Mouse (Mus musculus) kidney, postnatal 25 days (tissue): ENCODE data around the gene Cyth4.
A peak's percentile ranks its signal among the peaks of the same experiment; 100 is the strongest.

Experiments
- DNase-seq, 2 experiments: peaks; one replicate each; pipeline ENCODE4 v3.0.0; 2021; ENCODE audit warnings: mixed read lengths in 2 of 2

The Cyth4 gene

DNA sequence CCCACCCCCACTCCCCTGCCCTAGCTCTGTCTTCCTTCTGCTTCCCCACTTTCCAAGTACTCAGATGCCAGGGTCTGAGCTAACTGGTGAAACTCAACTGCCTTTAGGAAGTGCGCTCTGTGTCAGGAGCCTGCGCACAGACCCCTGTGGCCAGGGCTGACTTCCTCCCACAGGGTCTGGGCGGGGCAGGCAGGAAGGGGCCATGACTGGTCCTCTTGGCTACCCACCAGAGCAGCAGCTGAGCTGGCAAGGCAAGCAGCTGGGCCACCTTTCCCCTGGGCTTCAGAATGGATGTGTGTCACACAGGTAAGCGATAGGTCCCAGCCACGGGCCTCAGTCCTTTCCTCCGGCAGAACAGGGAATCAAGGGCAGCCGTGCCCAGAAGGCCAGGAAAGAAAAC lies at the start of gene Cyth4:
Gene Cyth4, plus strand, starts transcription at position 134 of the 400 bp plus-strand sequence.
- DNase-seq, result peak; percentile 37 to 70

DNA sequence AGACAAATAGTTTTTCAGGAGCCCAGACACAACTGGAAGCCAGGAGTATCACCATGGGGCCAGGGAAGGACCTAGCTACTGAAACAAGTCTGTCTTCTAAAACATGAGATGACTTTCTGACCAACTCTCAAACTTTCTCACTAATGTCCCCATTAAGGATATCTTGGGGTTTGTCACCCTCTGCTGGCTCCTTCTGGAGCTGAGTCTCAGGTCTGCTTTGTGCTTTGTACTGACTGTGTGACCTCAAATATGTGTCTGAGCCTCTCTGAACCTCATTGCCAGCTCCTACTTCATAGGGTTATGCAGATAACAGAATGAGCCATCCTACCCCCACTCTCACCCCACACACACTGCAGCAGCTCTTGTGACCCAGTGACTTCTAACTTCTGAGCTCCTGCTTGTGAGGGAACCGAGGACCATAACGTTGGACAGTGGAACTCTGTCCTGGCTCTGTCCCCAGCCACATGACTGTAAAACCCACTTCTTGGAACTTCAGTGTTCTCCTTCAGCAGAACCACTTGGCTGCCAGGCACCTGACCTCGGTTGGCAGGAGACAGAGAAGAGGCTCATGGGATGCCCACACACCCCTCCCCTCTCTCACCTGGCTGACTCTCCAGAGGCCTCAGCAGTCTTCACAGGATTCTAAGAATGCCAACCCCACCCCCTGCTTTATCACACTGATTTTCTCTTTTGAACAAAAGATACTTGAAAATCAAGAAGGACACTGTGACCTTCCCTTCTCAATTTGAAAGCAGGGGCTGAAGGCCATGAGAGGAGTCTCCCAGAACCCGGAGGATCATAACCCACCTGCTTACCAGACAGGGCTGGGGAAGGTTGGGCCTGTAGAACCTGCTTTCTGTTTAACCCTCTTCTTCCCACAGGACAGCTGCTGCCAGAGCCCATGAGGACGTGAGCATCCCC lies 49.2 kb upstream of the Cyth4 start:
- DNase-seq, result peak; percentile 60 to 86

DNA sequence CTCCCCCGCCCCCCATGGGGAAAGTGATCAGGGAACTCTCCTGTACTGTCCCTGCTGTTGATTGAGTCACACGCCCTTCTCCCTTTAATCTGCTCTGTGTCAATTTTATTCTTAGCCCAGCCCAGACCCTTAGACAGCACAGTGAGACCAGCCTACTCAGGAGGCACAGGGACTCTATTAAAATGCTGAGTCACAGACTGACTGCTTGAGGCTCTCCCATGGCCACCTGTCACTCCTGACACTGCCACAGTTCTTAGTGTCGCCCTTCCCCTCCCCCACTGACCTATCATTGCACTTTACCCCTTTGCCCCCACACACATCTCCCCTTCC lies 48.5 kb upstream of the Cyth4 start:
- DNase-seq, result no peak

DNA sequence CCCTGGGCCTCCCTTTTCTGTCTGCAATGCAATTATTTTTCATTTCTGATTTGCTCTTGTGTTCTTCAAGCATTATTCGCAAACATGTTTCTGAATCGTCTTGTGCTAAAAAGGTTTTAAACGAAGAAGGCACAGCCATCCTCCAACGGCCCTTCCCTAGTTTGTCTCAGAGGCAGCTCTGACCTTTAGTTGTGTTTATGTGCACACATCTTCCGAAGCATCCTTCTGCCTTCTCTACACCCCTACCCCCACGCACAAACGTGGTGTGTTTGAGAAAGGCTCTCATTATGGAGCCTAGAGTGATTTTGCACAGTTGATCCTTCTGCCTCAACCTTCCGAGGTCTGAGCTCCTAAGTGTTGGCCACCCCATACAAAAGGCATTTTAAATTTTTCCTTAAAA lies 48.1 kb upstream of the Cyth4 start:
- no peak for DNase-seq

DNA sequence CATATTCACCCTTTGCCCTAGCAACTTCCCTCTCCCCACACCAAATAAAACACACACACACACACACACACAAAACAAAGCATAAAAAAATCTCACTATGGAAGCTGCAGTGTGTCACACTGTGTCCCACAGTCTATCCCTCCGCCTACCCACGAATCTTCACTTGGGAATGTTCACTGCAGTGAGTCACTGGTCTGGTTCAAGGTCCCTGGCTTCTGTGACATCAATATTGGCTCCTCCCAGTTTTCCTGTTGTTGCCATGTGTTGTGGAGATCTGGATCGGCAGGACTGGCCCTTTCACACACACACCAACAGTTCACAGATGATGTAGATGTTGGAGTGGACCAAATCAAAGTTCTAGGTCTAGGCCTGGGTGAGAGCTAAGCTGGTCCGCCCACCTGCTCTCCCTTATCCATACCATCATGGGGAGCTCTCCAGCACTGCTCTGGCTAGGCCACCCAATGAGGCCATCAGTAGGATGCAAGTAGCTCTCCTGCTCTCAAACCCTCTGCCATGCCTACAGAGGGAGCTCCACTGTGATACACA lies 47.6 kb upstream of the Cyth4 start:
- DNase-seq, result no peak

DNA sequence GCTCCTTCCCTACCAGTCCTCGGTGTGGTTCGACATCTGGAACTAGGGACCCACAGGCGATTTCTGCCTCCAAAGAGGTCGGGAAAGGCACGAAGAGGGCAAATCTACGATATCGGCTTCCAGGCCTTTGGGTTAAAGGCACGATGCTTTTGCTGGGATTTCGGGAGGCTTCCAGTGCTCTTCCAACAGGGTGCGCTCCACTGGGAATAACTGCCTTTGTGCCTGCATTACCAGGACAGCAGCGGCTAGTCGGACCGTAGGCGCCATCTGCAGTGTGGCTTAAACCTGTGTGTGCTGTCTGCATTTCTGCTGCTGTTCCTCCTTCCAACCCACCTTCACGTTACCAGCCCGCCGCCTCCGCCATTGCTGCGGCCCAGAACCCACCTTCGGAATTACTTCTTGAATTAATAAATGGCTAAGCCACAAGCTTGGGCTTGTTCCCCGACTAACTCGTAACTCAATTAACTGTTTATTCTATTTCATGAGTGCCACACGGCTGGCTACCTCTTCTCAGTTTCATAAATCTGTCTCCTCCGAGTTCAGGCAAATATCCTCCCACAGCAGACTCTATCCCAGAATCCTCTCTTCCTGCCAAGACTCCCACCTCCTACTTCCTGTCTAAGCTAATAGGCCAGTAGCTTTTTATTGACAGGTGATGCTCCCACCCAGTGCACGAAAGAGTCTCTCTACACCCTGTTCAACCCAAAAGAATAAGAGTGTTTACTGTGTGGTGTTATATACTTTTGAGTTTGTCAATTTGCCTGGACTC lies 42.1 kb upstream of the Cyth4 start:
- DNase-seq, result no peak

DNA sequence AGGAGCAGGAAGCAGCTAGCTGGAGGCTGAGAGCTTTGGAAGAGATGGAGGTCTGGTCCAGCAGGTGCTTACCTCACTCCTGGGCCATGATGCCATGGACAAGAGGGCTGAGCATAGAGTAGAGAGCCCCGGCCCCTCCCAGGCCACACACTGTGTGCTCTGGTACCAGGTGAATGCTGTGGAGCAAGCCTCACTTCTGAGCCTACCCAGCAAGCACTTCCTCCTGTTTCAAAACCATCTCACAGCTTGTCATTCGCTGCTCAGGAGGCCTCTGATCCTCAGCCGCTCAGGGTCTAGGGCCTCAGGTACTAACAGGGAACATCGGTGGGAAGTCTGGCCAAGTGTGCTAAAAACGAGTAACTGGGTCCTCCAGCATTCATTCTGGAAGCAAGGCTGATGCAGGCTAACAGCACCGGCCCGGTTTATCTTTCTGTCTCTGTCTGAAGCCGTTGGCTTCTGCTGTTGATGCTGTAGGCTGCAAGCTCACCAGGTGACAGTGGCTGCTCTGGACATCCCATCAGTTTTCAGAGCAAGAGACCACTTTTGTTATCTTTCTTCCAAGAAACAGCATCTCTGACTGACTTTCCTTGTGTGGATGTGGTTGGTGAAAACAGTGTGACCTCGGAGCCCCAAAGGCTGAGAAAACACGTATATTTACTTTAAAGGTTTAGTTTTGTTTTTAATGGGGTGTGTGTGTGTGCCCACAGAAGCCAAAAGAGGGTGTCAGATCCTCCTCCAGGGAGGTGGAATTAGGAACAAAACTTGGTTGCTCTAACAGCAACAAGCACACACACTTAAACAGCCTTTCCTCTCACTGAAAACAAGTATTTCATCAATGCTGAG lies 38.9 kb upstream of the Cyth4 start:
- no peak for DNase-seq

DNA sequence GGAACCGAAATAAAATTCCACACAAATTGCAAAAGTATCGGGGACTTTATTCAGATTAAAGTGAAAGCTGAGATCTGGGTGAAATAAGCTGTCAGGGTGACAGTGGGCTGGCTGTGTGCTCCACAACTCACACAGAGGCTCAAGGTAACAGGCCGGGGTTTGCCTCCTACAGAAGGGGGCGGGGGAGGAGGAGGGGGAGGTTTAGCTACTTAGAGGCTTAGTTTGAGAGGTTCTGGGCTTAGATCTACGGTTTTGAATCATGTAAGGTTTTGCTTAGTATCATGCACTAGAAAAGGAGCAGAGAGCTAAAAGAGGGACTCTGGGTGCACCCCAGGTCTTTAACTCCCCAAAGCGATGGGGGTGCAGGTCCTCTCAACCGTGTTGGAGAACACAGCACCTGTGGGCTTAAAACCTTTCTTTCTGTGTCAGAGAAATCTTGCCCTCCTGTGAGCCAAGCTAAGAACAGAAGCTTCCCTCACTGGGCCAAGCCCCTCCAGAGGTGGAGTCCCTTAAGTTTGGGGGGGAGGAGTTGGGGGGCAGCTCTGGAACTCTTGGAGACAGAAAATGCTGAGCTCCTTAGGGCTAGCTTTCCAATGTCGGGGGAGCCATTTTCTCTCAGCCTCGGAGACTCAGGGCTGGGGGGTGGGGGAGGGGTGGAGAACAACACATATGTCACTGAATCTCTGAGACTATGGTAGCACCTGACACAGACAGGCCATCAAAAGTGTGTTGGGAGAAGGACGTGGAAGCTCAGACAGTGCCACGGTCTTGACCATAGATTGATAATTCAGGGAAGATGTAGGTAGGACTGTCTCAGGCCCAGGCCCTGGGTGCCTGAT lies 37.5 kb upstream of the Cyth4 start:
- DNase-seq, result no peak

DNA sequence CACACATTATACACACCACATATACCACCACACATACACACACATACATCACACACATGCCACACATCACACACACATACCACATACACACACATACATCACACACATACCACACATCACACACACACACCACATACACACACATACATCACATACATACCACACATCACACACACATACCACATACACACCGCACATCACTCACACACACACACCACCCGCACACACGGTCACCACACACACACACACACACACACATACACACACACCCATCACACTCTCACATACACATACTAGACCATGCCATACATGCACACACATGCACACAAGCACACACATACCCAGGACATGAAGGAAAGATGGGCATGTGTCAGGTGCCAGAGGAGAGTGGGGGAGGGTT lies 33.5 kb upstream of the Cyth4 start:
- DNase-seq, result no peak

DNA sequence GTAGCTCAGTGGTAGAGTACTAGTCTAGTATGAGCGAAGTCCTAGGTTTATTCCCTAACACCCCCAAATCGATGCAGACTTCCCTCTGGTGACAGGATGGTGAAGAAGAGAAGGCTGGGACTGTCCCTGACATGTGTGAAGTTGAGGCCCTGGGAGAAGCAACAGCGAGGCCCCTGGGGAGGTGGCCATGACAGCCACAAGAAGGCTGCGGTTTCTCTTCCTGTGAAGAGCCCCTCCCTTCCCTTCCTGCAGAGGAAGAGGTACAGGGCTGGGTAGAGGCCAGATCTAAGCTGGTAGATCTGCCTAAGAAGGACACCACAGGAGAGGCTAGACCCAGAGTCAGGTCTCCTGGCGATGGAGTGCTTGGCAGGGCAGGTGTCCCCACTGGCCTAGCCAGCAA lies 32.9 kb upstream of the Cyth4 start:
- DNase-seq, result no peak

DNA sequence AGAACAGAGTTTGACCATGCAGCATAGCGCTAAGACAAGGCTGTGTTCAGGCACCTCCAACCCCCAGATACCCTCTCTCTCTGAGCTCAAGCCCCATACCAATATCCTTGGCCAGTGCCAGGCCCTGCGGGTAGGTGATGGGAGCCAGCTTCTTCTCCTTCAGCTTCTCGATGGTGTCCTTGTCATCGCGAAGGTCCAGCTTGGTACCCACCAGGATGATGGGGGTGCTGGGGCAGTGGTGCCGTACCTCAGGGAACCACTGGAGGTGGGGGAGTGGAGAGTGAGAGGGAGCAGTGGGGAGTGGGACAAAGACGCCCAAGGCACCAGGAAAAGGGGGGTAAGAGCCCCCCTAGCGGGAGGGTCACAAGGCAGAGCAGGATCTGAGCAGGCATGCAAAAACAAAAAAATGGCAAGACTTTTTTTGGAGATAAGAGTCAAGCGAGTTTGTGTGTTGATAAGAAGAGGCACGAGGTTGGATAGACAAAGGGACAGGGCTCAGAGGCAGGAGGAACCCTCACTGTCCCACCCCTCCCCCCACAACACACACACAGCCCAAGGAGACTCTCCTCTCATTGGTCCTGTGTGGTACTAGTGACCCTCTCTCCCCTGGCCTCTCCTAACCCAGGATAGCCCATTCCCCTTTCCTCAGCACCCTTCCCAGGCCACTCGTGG lies 31.9 kb upstream of the Cyth4 start:
- no peak for DNase-seq

DNA sequence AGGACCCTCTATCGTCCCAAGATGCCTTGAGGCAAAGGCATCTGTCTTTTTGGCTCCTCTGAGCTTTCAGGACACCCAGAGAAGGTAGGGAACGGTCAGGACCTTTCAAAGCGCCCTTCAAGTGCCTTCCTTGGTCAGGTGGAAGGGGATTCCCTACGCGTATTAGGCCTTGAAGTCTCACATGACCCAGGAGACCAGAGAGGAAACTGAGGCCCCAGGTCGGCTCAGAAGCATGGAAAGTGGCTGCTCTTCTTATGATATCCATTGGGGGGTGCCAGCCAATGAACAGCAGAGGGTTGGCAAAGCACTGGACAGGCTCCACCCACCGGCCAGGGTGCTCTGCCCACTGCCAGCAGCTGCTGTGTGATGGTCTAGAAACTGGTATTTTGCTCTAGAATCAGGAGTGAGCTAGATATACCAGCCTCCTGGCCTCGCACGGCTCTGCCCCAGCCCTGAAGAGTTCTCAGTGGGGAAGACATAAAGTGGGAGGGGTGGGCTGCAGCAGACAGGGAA lies 29.2 kb upstream of the Cyth4 start:
- no peak for DNase-seq

DNA sequence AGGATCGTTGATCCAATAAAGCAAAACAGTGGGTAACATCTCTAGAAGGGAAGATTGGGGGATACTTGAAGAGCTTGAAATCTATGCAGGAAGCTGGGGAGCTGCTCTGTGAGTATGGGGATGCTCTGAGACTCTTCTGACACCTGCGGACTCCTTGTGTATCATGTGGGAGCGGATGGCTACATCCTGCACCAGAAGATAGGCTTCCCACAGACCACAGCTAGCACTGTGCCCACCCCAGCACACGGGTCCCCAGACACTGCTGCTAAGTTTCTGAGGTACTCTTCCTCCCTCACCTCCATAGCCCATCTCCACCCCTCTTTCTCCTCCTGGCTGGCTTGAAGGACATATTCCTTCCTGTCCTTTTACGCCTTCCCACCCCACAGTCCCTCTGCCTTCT lies 26.7 kb upstream of the Cyth4 start:
- no peak for DNase-seq

DNA sequence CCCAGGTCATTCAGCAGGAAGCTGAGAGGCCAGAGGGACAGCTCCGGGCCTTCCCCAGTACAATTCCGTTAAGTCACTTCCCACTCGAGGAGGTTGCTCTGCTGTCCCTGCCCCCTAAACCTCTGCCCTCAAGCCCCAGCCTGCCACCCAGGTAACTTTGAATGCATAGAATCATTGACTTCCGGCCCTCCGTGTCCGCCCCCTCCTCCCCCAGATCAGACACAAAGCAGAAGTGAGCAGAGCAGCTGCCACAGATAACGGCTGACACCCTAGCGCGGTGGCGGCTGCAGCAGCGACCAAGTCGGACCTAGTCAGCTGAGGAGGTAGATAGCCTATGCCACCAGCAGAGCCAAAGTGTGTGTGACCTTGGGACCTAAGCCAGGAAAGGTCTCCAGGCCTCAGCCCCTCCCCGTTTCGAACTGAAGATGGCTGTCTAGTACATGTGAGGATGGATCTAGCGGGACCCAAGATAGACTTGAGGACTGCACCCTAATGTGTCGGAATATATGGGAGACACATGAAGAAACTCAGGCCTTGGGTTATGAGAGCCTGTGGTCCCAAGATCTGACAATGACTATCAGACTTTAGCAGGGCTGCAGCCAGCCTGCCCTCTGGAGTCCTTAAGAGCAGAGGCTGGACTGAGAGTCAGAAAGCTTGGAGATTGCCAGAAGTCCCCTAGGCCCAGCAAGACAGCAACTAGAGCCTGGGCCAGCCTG lies 25.1 kb upstream of the Cyth4 start:
- DNase-seq, result no peak

DNA sequence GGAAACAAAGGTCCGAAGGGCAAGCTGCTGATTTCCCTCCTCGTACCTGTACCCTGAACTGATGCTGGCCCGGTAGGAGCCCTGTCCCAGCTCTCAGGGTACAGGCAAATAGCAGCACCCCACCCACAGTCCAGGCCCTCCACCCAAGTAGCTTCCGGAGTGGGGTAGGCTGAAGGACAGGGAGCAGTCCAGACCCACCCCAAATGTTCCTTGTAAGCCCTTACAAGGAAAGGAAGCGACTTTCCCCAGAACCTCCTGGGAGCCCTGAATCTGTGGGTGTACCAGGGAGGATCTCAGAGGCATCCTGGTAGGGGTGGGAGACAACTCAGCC lies 24.6 kb upstream of the Cyth4 start:
- DNase-seq, result no peak

DNA sequence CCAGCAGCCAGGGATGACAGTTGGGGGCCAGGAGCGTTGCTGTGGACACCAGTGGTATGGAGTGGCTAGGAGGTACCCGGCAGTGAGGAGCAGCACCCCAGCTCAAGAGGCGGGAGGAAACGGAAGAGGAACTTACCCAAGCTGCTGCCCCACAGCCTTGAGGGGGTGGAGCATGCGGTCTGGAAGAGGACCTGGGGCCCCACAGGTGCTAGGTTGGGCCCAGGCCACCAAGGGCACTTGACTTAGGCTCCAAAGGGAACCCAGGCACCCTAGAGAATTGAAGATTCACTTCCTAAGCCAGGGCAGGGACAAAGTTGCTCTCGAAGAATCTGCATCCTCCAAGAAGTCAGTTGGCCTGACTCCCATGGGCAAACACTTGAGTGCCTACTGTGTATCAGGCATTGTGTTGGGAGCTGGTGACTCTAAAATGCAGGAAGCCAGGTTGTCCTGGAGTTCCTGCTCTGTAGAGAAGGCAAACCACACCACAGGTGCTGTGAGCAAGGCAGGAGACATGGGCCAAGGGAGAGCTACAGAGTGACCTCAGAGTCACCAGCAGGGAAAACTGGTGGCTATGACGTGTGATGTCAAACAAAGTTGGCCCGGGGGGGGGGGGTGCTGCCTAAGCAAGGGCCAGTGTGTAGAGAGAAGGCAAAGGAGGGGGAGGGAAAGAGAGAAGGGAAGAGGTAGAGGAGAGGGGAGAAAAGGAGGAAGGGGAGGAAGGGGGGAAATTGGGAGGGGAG lies 24.0 kb upstream of the Cyth4 start, which contains the start of gene Rac2:
Gene Rac2, minus strand, starts transcription at position 126 of the 740 bp plus-strand sequence.
- no peak for DNase-seq

DNA sequence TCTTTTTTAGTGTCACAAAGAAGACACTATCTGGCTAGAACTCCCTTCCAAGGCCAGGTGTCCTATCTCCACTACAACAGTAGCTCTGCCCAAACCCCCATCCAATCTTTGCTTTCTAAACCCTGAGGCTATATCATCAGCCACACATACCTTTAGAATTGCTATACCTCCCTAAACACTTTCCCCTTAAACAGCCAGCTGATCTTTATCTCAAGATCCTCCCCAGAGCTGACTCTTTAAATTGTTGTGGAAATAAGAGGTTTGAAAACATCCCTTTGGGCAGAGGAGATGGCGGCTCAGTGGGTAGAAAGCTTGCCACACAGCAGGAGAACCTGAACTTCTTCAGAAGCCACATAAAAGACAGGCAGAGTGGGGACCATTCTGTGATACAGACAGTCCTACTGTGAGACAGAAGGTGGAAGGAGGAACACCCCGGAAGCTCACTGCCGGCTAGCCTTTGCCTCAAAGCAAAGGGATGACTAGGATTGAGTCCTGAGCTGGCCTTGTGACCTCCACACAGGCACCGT lies 20.5 kb upstream of the Cyth4 start:
- DNase-seq, result no peak

DNA sequence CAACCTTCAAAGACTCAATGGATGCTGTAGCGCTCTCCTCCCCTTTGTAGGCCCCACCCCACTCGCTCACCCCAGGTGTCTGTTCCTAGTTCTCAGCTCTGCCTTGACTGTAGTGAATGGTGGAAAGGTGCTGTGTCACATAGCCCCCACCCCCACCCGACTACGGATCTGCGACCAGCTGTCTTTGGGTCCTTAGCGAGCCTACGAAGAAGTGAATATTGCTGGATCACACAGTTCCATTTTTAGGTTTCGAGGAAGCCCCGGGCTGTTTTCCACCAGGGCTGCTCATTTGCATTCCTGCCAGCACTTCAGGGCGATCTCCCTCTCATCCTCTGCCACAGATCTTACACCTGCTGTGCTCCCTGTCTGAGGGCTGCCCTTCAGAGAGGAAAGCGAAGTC lies 13.5 kb upstream of the Cyth4 start:
- DNase-seq, result no peak

DNA sequence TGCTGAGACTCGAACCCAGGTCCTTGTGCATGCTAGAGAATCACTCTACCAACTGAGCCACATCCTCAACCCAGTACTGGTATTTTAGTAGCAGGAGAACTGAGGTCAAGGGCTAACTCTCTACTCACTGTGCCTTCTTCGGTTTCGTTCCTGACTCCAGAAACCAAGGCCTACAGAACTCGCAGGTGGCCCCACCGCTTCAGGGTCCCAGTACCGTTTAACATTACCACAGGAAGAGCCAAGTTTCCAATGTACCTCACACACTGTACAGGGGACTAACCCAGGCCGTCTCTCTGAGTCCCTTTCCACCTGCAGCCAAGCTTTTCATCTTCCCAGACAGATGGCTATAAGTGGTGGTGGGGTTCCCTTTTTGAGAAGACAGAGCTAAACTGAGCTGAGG lies 11.4 kb upstream of the Cyth4 start:
- DNase-seq, result no peak
